Comparison of ENCODE assay signal across 9 mouse cellular contexts in genomic region chr16:4597296-4597695, GRCm38 (mm10). TPM values are rescaled to one million over a fixed set of nuclear protein-coding genes. Genes with fewer than 3 reads are reported as not detected.
DNase-seq lines count a peak whose midpoint lies in the region; ATAC-seq lines count a peak whose summit lies in the region.
"Had no signal": no experiment of that assay in that cellular context is flagged by ENCODE, and none has a peak within 500 bp of the region (broad histone marks: within the 10 kb centered on the region; RNA-seq: fewer than 3 reads in every experiment).

No protein-coding gene starts in this region.

- peak overlapping the region; percentile 95 for H3K27ac ChIP-seq in embryonic facial prominence, embryonic 14.5 days (replicated peaks; ENCODE audit: low read depth, low read length)
- H3K27ac ChIP-seq in hindbrain, embryonic 16.5 days (ENCODE audit: low read depth, low read length), result no peak overlapping the region
- H3K27ac ChIP-seq in midbrain, embryonic 10.5 days (replicated peaks), result peak overlapping the region; percentile 99

- no peak for ATAC-seq in embryonic facial prominence, embryonic 14.5 days (ENCODE audit: low read depth)
- ATAC-seq in hindbrain, embryonic 16.5 days, result no peak

- H3K36me3 ChIP-seq in embryonic facial prominence, embryonic 14.5 days (ENCODE audit: control insufficient read depth, insufficient read depth, low read length), result no peaks in the 10 kb centered on the region
- H3K36me3 ChIP-seq in hindbrain, embryonic 16.5 days (ENCODE audit: control insufficient read depth, insufficient read depth, low read length), result no peaks in the 10 kb centered on the region
- 0 out of 2 replicates have a peak, but pooled peaks cover 10% of the 10 kb centered on the region for H3K36me3 ChIP-seq in midbrain, embryonic 10.5 days

- intact Hi-C loops in left cerebral cortex, postnatal 14 days (cut with DNase I), result no loop called here

- peak overlapping the region; percentile 73 for H3K4me3 ChIP-seq in embryonic facial prominence, embryonic 14.5 days (ENCODE audit: low read depth, low read length)
- peak overlapping the region; percentile 14 for H3K4me3 ChIP-seq in hindbrain, embryonic 16.5 days (ENCODE audit: low read length)
- peak overlapping the region; percentile 77 for H3K4me3 ChIP-seq in midbrain, embryonic 10.5 days

- peak; percentile 58 for DNase-seq in R1 (ENCODE audit: low read depth, low spot score)
- peak; percentile 72 for DNase-seq in embryonic facial prominence, embryonic 14.5 days (ENCODE audit: low spot score)
- DNase-seq in midbrain, embryonic 10.5 days (ENCODE audit: low spot score), result no peak
- no peak for DNase-seq in left cerebral cortex, postnatal 14 days (ENCODE audit: low spot score in 2 of 2)
- no peak for DNase-seq in cerebellum, postnatal 36 days
- no peak for DNase-seq in adrenal gland, postnatal 36 days
- no peak for DNase-seq in embryo, embryonic 11 days
- DNase-seq: adrenal gland, postnatal 10 days had no signal

- no peaks in the 10 kb centered on the region for H3K9me3 ChIP-seq in embryonic facial prominence, embryonic 14.5 days (ENCODE audit: control insufficient read depth, low read length)
- H3K9me3 ChIP-seq in hindbrain, embryonic 16.5 days (ENCODE audit: control insufficient read depth, low read length), result no peaks in the 10 kb centered on the region
- no peaks in the 10 kb centered on the region for H3K9me3 ChIP-seq in midbrain, embryonic 10.5 days (replicated peaks)

- peaks cover 60% of the 10 kb centered on the region for H3K4me1 ChIP-seq in embryonic facial prominence, embryonic 14.5 days (ENCODE audit: control insufficient read depth, insufficient read depth, low read length)
- H3K4me1 ChIP-seq in hindbrain, embryonic 16.5 days (ENCODE audit: control insufficient read depth, insufficient read depth, low read depth, low read length), result peaks cover 59% of the 10 kb centered on the region
- H3K4me1 ChIP-seq in midbrain, embryonic 10.5 days, result peaks cover 93% of the 10 kb centered on the region

- peak overlapping the region; percentile 90 for H3K9ac ChIP-seq in embryonic facial prominence, embryonic 14.5 days (ENCODE audit: low read depth, low read length)
- peak overlapping the region; percentile 39 for H3K9ac ChIP-seq in hindbrain, embryonic 16.5 days (ENCODE audit: low read depth, low read length)

- H3K27me3 ChIP-seq in embryonic facial prominence, embryonic 14.5 days (replicated peaks; ENCODE audit: control insufficient read depth, insufficient read depth, low read length), result no peaks in the 10 kb centered on the region
- no peaks in the 10 kb centered on the region for H3K27me3 ChIP-seq in hindbrain, embryonic 16.5 days (replicated peaks; ENCODE audit: control insufficient read depth, insufficient read depth, low read length)
- H3K27me3 ChIP-seq in midbrain, embryonic 10.5 days (ENCODE audit: low read depth, poor library complexity, severe bottlenecking), result no peaks in the 10 kb centered on the region

- H3K4me2 ChIP-seq in embryonic facial prominence, embryonic 14.5 days (ENCODE audit: low read depth, low read length), result peak overlapping the region; percentile 96
- H3K4me2 ChIP-seq in hindbrain, embryonic 16.5 days (ENCODE audit: low read length), result peak overlapping the region; percentile 94

- 40% methylated on average over 3 of the region's 7 CpGs for WGBS in embryonic facial prominence, embryonic 14.5 days
- 56% methylated on average over 7 of the region's 7 CpGs for WGBS in hindbrain, embryonic 16.5 days
- WGBS in midbrain, embryonic 10.5 days, result 64% methylated on average over 7 of the region's 7 CpGs

RNA-seq across cellular contexts. Expression of gene Glis2, which starts 2.8 kb away (rescaled TPM):
- polyA plus RNA-seq in embryonic facial prominence, embryonic 14.5 days (2014; fragmentation: Nextera tagmentation; extraction: Ambion mirVana), result 34.7 and 36.3 TPM in 2 replicates
- 13.0 and 14.2 TPM in 2 replicates for polyA plus RNA-seq in hindbrain, embryonic 16.5 days (2015; fragmentation: Nextera tagmentation; extraction: Ambion mirVana)
- polyA plus RNA-seq in midbrain, embryonic 10.5 days (2016; fragmentation: Nextera tagmentation; extraction: Ambion mirVana), result 23.0 and 23.6 TPM in 2 replicates
- 10 to 100 TPM; 16.3 to 18.0 TPM for total RNA-seq in left cerebral cortex, postnatal 14 days (2021)
- total RNA-seq in adrenal gland, postnatal 36 days (2021), result 10 to 100 TPM; 19.9 to 20.1 TPM

RNA-seq across cellular contexts. Expression of gene Pam16, which starts 27.5 kb away (rescaled TPM):
- 90.8 and 90.9 TPM in 2 replicates for polyA plus RNA-seq in embryonic facial prominence, embryonic 14.5 days (2014; fragmentation: Nextera tagmentation; extraction: Ambion mirVana)
- 139 and 150 TPM in 2 replicates for polyA plus RNA-seq in hindbrain, embryonic 16.5 days (2015; fragmentation: Nextera tagmentation; extraction: Ambion mirVana)
- 91.0 and 94.8 TPM in 2 replicates for polyA plus RNA-seq in midbrain, embryonic 10.5 days (2016; fragmentation: Nextera tagmentation; extraction: Ambion mirVana)
- 10 to 100 TPM; 81.6 to 82.8 TPM for total RNA-seq in left cerebral cortex, postnatal 14 days (2021)
- total RNA-seq in adrenal gland, postnatal 36 days (2021), result 100 to 1,000 TPM in 1 of 2 experiments, 10 to 100 TPM in 1; 95.3 to 109 TPM

RNA-seq across cellular contexts. Expression of gene Tfap4, which starts 37.6 kb away (rescaled TPM):
- 16.6 and 17.2 TPM in 2 replicates for polyA plus RNA-seq in embryonic facial prominence, embryonic 14.5 days (2014; fragmentation: Nextera tagmentation; extraction: Ambion mirVana)
- polyA plus RNA-seq in hindbrain, embryonic 16.5 days (2015; fragmentation: Nextera tagmentation; extraction: Ambion mirVana), result 8.5 and 10.6 TPM in 2 replicates
- 28.0 and 32.6 TPM in 2 replicates for polyA plus RNA-seq in midbrain, embryonic 10.5 days (2016; fragmentation: Nextera tagmentation; extraction: Ambion mirVana)
- total RNA-seq in left cerebral cortex, postnatal 14 days (2021), result 1 to 10 TPM; 2.8 to 3.1 TPM
- total RNA-seq in adrenal gland, postnatal 36 days (2021), result 1 to 10 TPM; 3.2 to 7.9 TPM

RNA-seq across cellular contexts. Expression of gene Vasn, which starts 42.4 kb away (rescaled TPM):
- 31.3 and 32.4 TPM in 2 replicates for polyA plus RNA-seq in embryonic facial prominence, embryonic 14.5 days (2014; fragmentation: Nextera tagmentation; extraction: Ambion mirVana)
- 6.0 and 7.0 TPM in 2 replicates for polyA plus RNA-seq in hindbrain, embryonic 16.5 days (2015; fragmentation: Nextera tagmentation; extraction: Ambion mirVana)
- 9.0 and 10.6 TPM in 2 replicates for polyA plus RNA-seq in midbrain, embryonic 10.5 days (2016; fragmentation: Nextera tagmentation; extraction: Ambion mirVana)
- 10 to 100 TPM in 1 of 2 experiments, 1 to 10 TPM in 1; 8.3 to 10.9 TPM for total RNA-seq in left cerebral cortex, postnatal 14 days (2021)
- total RNA-seq in adrenal gland, postnatal 36 days (2021), result 10 to 100 TPM in 1 of 2 experiments, 1 to 10 TPM in 1; 8.9 to 15.1 TPM

RNA-seq across cellular contexts. Expression of gene Dnaja3, which starts 42.5 kb away (rescaled TPM):
- polyA plus RNA-seq in embryonic facial prominence, embryonic 14.5 days (2014; fragmentation: Nextera tagmentation; extraction: Ambion mirVana), result 57.6 and 57.7 TPM in 2 replicates
- polyA plus RNA-seq in hindbrain, embryonic 16.5 days (2015; fragmentation: Nextera tagmentation; extraction: Ambion mirVana), result 70.6 and 71.9 TPM in 2 replicates
- 59.9 and 66.1 TPM in 2 replicates for polyA plus RNA-seq in midbrain, embryonic 10.5 days (2016; fragmentation: Nextera tagmentation; extraction: Ambion mirVana)
- total RNA-seq in left cerebral cortex, postnatal 14 days (2021), result 10 to 100 TPM; 63.6 to 65.9 TPM
- 100 to 1,000 TPM; 118 to 143 TPM for total RNA-seq in adrenal gland, postnatal 36 days (2021)

Comparison
In these comparisons a context has a peak if more than half of its experiments do, and no peak if none do; other contexts are left out.
1. DNase-seq: peak in R1 (single experiment) and embryonic facial prominence, embryonic 14.5 days (single experiment); none in midbrain, embryonic 10.5 days (single experiment), left cerebral cortex, postnatal 14 days (0 of 2), cerebellum, postnatal 36 days (0 of 2), adrenal gland, postnatal 36 days (0 of 2) and embryo, embryonic 11 days (single experiment).
2. H3K4me3 ChIP-seq: peak in every context shown above with its lines; median percentile 77 in midbrain, embryonic 10.5 days; 73 in embryonic facial prominence, embryonic 14.5 days; 14 in hindbrain, embryonic 16.5 days.